Mouse (Mus musculus) thymus, adult 2 months (tissue): ENCODE results near the gene Slc9a4. TPM values are rescaled to one million over a fixed set of nuclear protein-coding genes. Genes with fewer than 3 reads are reported as not detected.

Experiments used
- DNase-seq: peaks from one replicate; pipeline ENCODE4 v3.0.0; 2021
- H3K27ac ChIP-seq: fragments of 200-500 bp; 2 replicates; pipeline ENCODE4 v1.5.1; 2012; ENCODE audit warnings: low read length, control low read depth; ENCODE audit not compliant: control insufficient read depth, insufficient read depth
- H3K27me3 ChIP-seq: fragments of 200-500 bp; 2 replicates; pipeline ENCODE4 v1.6.1; 2012; ENCODE audit warnings: mild to moderate bottlenecking, low read length, moderate library complexity, mixed read lengths; ENCODE audit not compliant: control insufficient read depth, insufficient read depth
- H3K36me3 ChIP-seq: fragments of 200-500 bp; 2 replicates; pipeline ENCODE4 v1.6.1; 2012; ENCODE audit warnings: mild to moderate bottlenecking, low read length, moderate library complexity; ENCODE audit not compliant: control insufficient read depth, insufficient read depth
- H3K4me1 ChIP-seq: fragments of 200-500 bp; replicated peaks from 2 replicates; pipeline ENCODE4 v1.6.1; 2012; ENCODE audit warnings: low read length; ENCODE audit not compliant: control insufficient read depth, insufficient read depth
- H3K4me3 ChIP-seq: fragments of 200-500 bp; 2 replicates; pipeline ENCODE4 v1.5.1; 2012; ENCODE audit warnings: mild to moderate bottlenecking, low read length, control low read depth, moderate library complexity; ENCODE audit not compliant: control insufficient read depth, insufficient read depth
- CTCF ChIP-seq: fragments of 200-500 bp; IDR thresholded peaks from 2 replicates; pipeline ENCODE4 v1.5.1; 2012; ENCODE audit warnings: mild to moderate bottlenecking, control low read depth, low read length, moderate library complexity, borderline replicate concordance; ENCODE audit not compliant: control insufficient read depth, poor library complexity, insufficient read depth; ENCODE audit errors: extremely low read depth
- POLR2A ChIP-seq: fragments of 200-500 bp; IDR thresholded peaks from 2 replicates; pipeline ENCODE4 v1.6.1; 2012; ENCODE audit warnings: mild to moderate bottlenecking, low read length, control low read depth, moderate library complexity; ENCODE audit not compliant: control insufficient read depth, poor library complexity, insufficient read depth; ENCODE audit errors: extremely low read depth
- WGBS: fragments of 180-500 bp; shearing (Covaris S2); methylation state at CpG from one replicate; pipeline ENCODE4 v1.1.7; 2018; 5-methylcytosine and 5-hydroxymethylcytosine counted together
- polyA plus RNA-seq: library from polyadenylated mRNA; depleted of rRNA; stranded (reverse); fragments of >200 nt; gene quantifications from 2 replicates; pipeline ENCODE4 v1.2.3, GENCODE M21; 2012; rRNA removed

Slc9a4 gene
- 0.68 and 0.80 TPM in 2 replicates for polyA plus RNA-seq

- no peaks in the 10 kb centered on the region for H3K36me3 ChIP-seq
- no peak within 1 kb of the TSS for H3K27ac ChIP-seq
- no peak for TF ChIP-seq POLR2A
- TF ChIP-seq CTCF: no peak
- no peaks in the 10 kb centered on the region for H3K4me1 ChIP-seq
- 11% methylated on average over 7 of the region's 7 CpGs for WGBS
- no peak within 1 kb of the TSS for H3K4me3 ChIP-seq
- peak; percentile 26 for DNase-seq
- no peaks in the 10 kb centered on the region for H3K27me3 ChIP-seq
Measured at GRCm38 (mm10) chr1:40579784-40580183, at the start of gene Slc9a4. Gene Slc9a4 (plus strand): TSS chr1:40580081.

- no peak for DNase-seq
- H3K4me3 ChIP-seq: no peak overlapping the region
- H3K27me3 ChIP-seq: no peaks in the 10 kb centered on the region
- H3K36me3 ChIP-seq: no peaks in the 10 kb centered on the region
- H3K27ac ChIP-seq: no peak overlapping the region
- H3K4me1 ChIP-seq: no peaks in the 10 kb centered on the region
- WGBS: 97% methylated on average over 5 of the region's 5 CpGs
- no peak for TF ChIP-seq POLR2A
- no peak for TF ChIP-seq CTCF
Measured at GRCm38 (mm10) chr1:40537577-40537976, 42.3 kb upstream of the Slc9a4 start.

- Histone ChIP-seq H3K4me3 (no peak overlapping the region), H3K27ac (no peak overlapping the region), H3K4me1 (no peaks in the 10 kb centered on the region), H3K36me3 (no peaks in the 10 kb centered on the region), H3K27me3 (no peaks in the 10 kb centered on the region)
- DNase-seq: peak; percentile 60
- TF ChIP-seq POLR2A (no peak), CTCF (no peak)
- 0% methylated on average over 2 of the region's 2 CpGs for WGBS
Measured at GRCm38 (mm10) chr1:40544650-40545049, 35.2 kb upstream of the Slc9a4 start.

- WGBS: 94% methylated on average over 4 of the region's 4 CpGs
Measured at GRCm38 (mm10) chr1:40546645-40547044, 33.2 kb upstream of the Slc9a4 start.

GRCm38 (mm10) chr1:40547064-40547572 lies 32.8 kb upstream of the Slc9a4 start:
- Histone ChIP-seq H3K4me1 (no peaks in the 10 kb centered on the region), H3K27me3 (no peaks in the 10 kb centered on the region), H3K36me3 (no peaks in the 10 kb centered on the region), H3K27ac (no peak overlapping the region), H3K4me3 (no peak overlapping the region)
- WGBS: 95% methylated on average over 11 of the region's 11 CpGs
- no peak for DNase-seq
- TF ChIP-seq POLR2A (no peak), CTCF (no peak)

More at GRCm38 (mm10) chr1:40546645-40547044, 33.2 kb upstream of the Slc9a4 start:
- DNase-seq: no peak
- Histone ChIP-seq H3K4me3 (no peak overlapping the region), H3K27me3 (no peaks in the 10 kb centered on the region), H3K36me3 (no peaks in the 10 kb centered on the region), H3K27ac (no peak overlapping the region), H3K4me1 (no peaks in the 10 kb centered on the region)
- TF ChIP-seq CTCF (no peak), POLR2A (no peak)

- 89% methylated on average over 10 of the region's 10 CpGs for WGBS
- no peak for TF ChIP-seq POLR2A
- no peak for TF ChIP-seq CTCF
- no peak overlapping the region for H3K4me3 ChIP-seq
- no peak overlapping the region for H3K27ac ChIP-seq
- no peaks in the 10 kb centered on the region for H3K36me3 ChIP-seq
- no peaks in the 10 kb centered on the region for H3K27me3 ChIP-seq
- no peak for DNase-seq
- no peaks in the 10 kb centered on the region for H3K4me1 ChIP-seq
Measured at GRCm38 (mm10) chr1:40547762-40548161, 32.1 kb upstream of the Slc9a4 start.

- TF ChIP-seq CTCF: no peak
- TF ChIP-seq POLR2A: no peak
- Histone ChIP-seq H3K27ac (no peak overlapping the region), H3K27me3 (no peaks in the 10 kb centered on the region), H3K4me1 (no peaks in the 10 kb centered on the region), H3K4me3 (no peak overlapping the region), H3K36me3 (no peaks in the 10 kb centered on the region)
- 91% methylated on average over 4 of the region's 4 CpGs for WGBS
- no peak for DNase-seq
Measured at GRCm38 (mm10) chr1:40569374-40569773, 10.5 kb upstream of the Slc9a4 start.
